Comparison of ENCODE assay signal across 8 mouse cellular contexts in genomic region chr11:43493815-43494409, GRCm38 (mm10). TPM values are rescaled to one million over a fixed set of nuclear protein-coding genes. Genes with fewer than 3 reads are reported as not detected.
DNase-seq lines count a peak whose midpoint lies in the region; ATAC-seq and TF ChIP-seq lines count a peak whose summit lies in the region.

No protein-coding gene starts in this region.

- ATAC-seq in G1E (ENCODE audit: extremely low read depth, insufficient number of reproducible peaks, low FRiP score, poor library complexity, severe bottlenecking), result no peak
- peak; percentile 85 for ATAC-seq in forebrain, embryonic 15.5 days (replicated peaks)
- ATAC-seq in lung, embryonic 14.5 days (ENCODE audit: insufficient read depth), result peak; percentile 85

- no peaks in the 10 kb centered on the region for H3K4me1 ChIP-seq in G1E (ENCODE audit: insufficient read depth, low read depth, low read length)
- 0 out of 2 replicates have a peak, but pooled peaks cover 6% of the 10 kb centered on the region for H3K4me1 ChIP-seq in forebrain, embryonic 15.5 days
- no peaks in the 10 kb centered on the region for H3K4me1 ChIP-seq in lung, embryonic 14.5 days (ENCODE audit: insufficient read depth)

- H3K9ac ChIP-seq in forebrain, embryonic 15.5 days (replicated peaks), result 0 out of 2 replicates have a peak overlapping the region, but pooled peaks have one; percentile 2
- H3K9ac ChIP-seq in lung, embryonic 14.5 days, result no peak overlapping the region

- peak; percentile 67 for TF ChIP-seq CTCF in G1E (IDR thresholded peaks at IDR 0.05; ENCODE audit: low read depth, low read length)
- peak; percentile 95 for TF ChIP-seq CTCF in lung, embryonic 14.5 days (IDR thresholded peaks at IDR 0.05; ENCODE audit: low read depth)

- no peak overlapping the region for H3K27ac ChIP-seq in forebrain, embryonic 15.5 days (replicated peaks)
- no peak overlapping the region for H3K27ac ChIP-seq in lung, embryonic 14.5 days (ENCODE audit: low read depth)

- intact Hi-C loops in heart, postnatal 25 days (cut with DNase I), result loop anchor here (1.0 to 10.0 kb wide), 5 partner anchors 63 to 961 kb away; no protein-coding TSS in a partner anchor

- 19% methylated on average over 6 of the region's 6 CpGs for WGBS in forebrain, embryonic 15.5 days
- WGBS in lung, embryonic 14.5 days, result 15% methylated on average over 6 of the region's 6 CpGs

- no peak overlapping the region for H3K4me2 ChIP-seq in forebrain, embryonic 15.5 days (replicated peaks)
- no peak overlapping the region for H3K4me2 ChIP-seq in lung, embryonic 14.5 days

- 0 out of 2 replicates have a peak, but pooled peaks cover 3% of the 10 kb centered on the region for H3K27me3 ChIP-seq in G1E (ENCODE audit: insufficient read depth, low read length)
- no peaks in the 10 kb centered on the region for H3K27me3 ChIP-seq in forebrain, embryonic 15.5 days
- no peaks in the 10 kb centered on the region for H3K27me3 ChIP-seq in lung, embryonic 14.5 days (ENCODE audit: insufficient read depth, low read length)

- no peak overlapping the region for H3K4me3 ChIP-seq in G1E (ENCODE audit: low read depth, low read length)
- no peak overlapping the region for H3K4me3 ChIP-seq in forebrain, embryonic 15.5 days
- no peak overlapping the region for H3K4me3 ChIP-seq in lung, embryonic 14.5 days (ENCODE audit: low read depth, low read length)

- no peaks in the 10 kb centered on the region for H3K36me3 ChIP-seq in G1E (replicated peaks)
- H3K36me3 ChIP-seq in forebrain, embryonic 15.5 days, result no peaks in the 10 kb centered on the region
- H3K36me3 ChIP-seq in lung, embryonic 14.5 days (ENCODE audit: insufficient read depth), result no peaks in the 10 kb centered on the region

- H3K9me3 ChIP-seq in G1E (replicated peaks), result no peaks in the 10 kb centered on the region
- no peaks in the 10 kb centered on the region for H3K9me3 ChIP-seq in forebrain, embryonic 15.5 days
- no peaks in the 10 kb centered on the region for H3K9me3 ChIP-seq in lung, embryonic 14.5 days (ENCODE audit: low read depth, low read length)

- peak; percentile 52 for DNase-seq in G1E (ENCODE audit: low spot score)
- DNase-seq in c-Kit-positive CD71-positive TER-119-positive erythroid progenitor cells, embryonic 14.5 days (ENCODE audit: low spot score), result peak; percentile 51
- peak; percentile 22 for DNase-seq in heart, postnatal 25 days (ENCODE audit: low spot score)
- peak; percentile 61 to 88 for DNase-seq in layer of hippocampus, adult 18-20 months (ENCODE audit: low spot score in 2 of 2)
- peak; percentile 92 for DNase-seq in lung, embryonic 14.5 days
- DNase-seq in ovary, postnatal 14 days (ENCODE audit: low spot score), result peak; percentile 66
- peak; percentile 70 for DNase-seq in thymus, postnatal 25 days

RNA-seq across cellular contexts. Expression of gene C1qtnf2, which starts 19.8 kb away (rescaled TPM):
- total RNA-seq in G1E (2014; fragmentation: Nextera tagmentation) (not detected in 2 replicates), G1E (2017) (not detected in 2 replicates)
- not detected in 2 replicates for polyA plus RNA-seq in G1E (2012)
- polyA plus RNA-seq in forebrain, embryonic 15.5 days (2015; fragmentation: Nextera tagmentation; extraction: Ambion mirVana), result 5.3 and 5.4 TPM in 2 replicates
- total RNA-seq in heart, postnatal 25 days (2021), result 1 to 10 TPM; 6.7 to 6.9 TPM
- total RNA-seq in layer of hippocampus, adult 18-20 months (2021), result 1 to 10 TPM in 1 of 2 experiments, under 1 TPM in 1; 0.74 to 2.0 TPM
- polyA plus RNA-seq in lung, embryonic 14.5 days (2014; fragmentation: Nextera tagmentation; extraction: Ambion mirVana), result 2.1 and 2.2 TPM in 2 replicates

RNA-seq across cellular contexts. Expression of gene Ccnjl, which starts 34.7 kb away (rescaled TPM):
- total RNA-seq in G1E (2014; fragmentation: Nextera tagmentation) (not detected in 2 replicates), G1E (2017) (0.16 TPM in 1 of 2 replicates, not detected in the other)
- polyA plus RNA-seq in G1E (2012), result not detected in 2 replicates
- polyA plus RNA-seq in forebrain, embryonic 15.5 days (2015; fragmentation: Nextera tagmentation; extraction: Ambion mirVana), result 11.7 and 13.5 TPM in 2 replicates
- 1 to 10 TPM; 2.3 to 3.5 TPM for total RNA-seq in heart, postnatal 25 days (2021)
- total RNA-seq in layer of hippocampus, adult 18-20 months (2021), result 1 to 10 TPM; 9.7 to 9.8 TPM
- 28.1 and 32.9 TPM in 2 replicates for polyA plus RNA-seq in lung, embryonic 14.5 days (2014; fragmentation: Nextera tagmentation; extraction: Ambion mirVana)

Comparison
In these comparisons a context has a peak if more than half of its experiments do, and no peak if none do; other contexts are left out.
1. DNase-seq: peak in every context shown above with its lines; median percentile 92 in lung, embryonic 14.5 days; 74 in layer of hippocampus, adult 18-20 months; 70 in thymus, postnatal 25 days; 66 in ovary, postnatal 14 days; 52 in G1E; 51 in c-Kit-positive CD71-positive TER-119-positive erythroid progenitor cells, embryonic 14.5 days; 22 in heart, postnatal 25 days.